Mouse (Mus musculus) lung, adult 18-20 months (tissue): ENCODE measurements at regions not wholly inside any gene's neighbourhood (a gene's known extent, or its start where the extent isn't known, plus 50 kb on each side); places are given as distances from the start of the nearest gene placed in this dataset.
"Not testable (repeated sequence)": the region's sequence is repeated elsewhere in the genome, so short reads cannot be mapped to it uniquely, and the experiment has no call there.

Experiments
- DNase-seq, 2 experiments: peaks; one replicate each; pipeline ENCODE4 v3.0.0; 2022; ENCODE audit warnings: mixed read lengths in 2 of 2

GRCm38 (mm10) chr8:8973769-8974168 lies 283.4 kb upstream of the Arglu1 start:
- no peak for DNase-seq

GRCm38 (mm10) chr8:8973334-8973733 lies 283.0 kb upstream of the Arglu1 start:
- no peak for DNase-seq

- DNase-seq, result no peak
Observed at GRCm38 (mm10) chr8:8970776-8971175, 280.5 kb upstream of the Arglu1 start.

GRCm38 (mm10) chr8:8970346-8970745 lies 280.0 kb upstream of the Arglu1 start:
- no peak for DNase-seq

GRCm38 (mm10) chr8:8969112-8969950 lies 279.0 kb upstream of the Arglu1 start:
- peak; percentile 54 to 74 for DNase-seq

GRCm38 (mm10) chr8:8966658-8967048 lies 276.3 kb upstream of the Arglu1 start:
- no peak for DNase-seq

GRCm38 (mm10) chr8:8965983-8966657 lies 275.8 kb upstream of the Arglu1 start:
- no peak for DNase-seq

GRCm38 (mm10) chr8:8960221-8960620 lies 269.9 kb upstream of the Arglu1 start:
- peak in 1 of 2 experiments; percentile 37 for DNase-seq

GRCm38 (mm10) chr8:8959787-8960093 lies 269.4 kb upstream of the Arglu1 start:
- DNase-seq, result no peak

GRCm38 (mm10) chr8:8959021-8959786 lies 268.9 kb upstream of the Arglu1 start:
- DNase-seq, result no peak

GRCm38 (mm10) chr8:8958140-8958539 lies 267.8 kb upstream of the Arglu1 start:
- DNase-seq, result not testable (repeated sequence)

- DNase-seq, result peak in 1 of 2 experiments; percentile 33
Observed at GRCm38 (mm10) chr8:8952212-8952611, 261.9 kb upstream of the Arglu1 start.

GRCm38 (mm10) chr8:8951186-8951585 lies 260.9 kb upstream of the Arglu1 start:
- no peak for DNase-seq

- no peak for DNase-seq
Observed at GRCm38 (mm10) chr8:8947516-8948161, 257.3 kb upstream of the Arglu1 start.

- DNase-seq, result no peak
Observed at GRCm38 (mm10) chr8:8942991-8943390, 252.7 kb upstream of the Arglu1 start.

- no peak for DNase-seq
Observed at GRCm38 (mm10) chr8:8940899-8941298, 250.6 kb upstream of the Arglu1 start.

GRCm38 (mm10) chr8:8938536-8938935 lies 248.2 kb upstream of the Arglu1 start:
- no peak for DNase-seq

GRCm38 (mm10) chr8:8932466-8932865 lies 242.1 kb upstream of the Arglu1 start:
- no peak for DNase-seq

GRCm38 (mm10) chr8:8931746-8932145 lies 241.4 kb upstream of the Arglu1 start:
- no peak for DNase-seq

- no peak for DNase-seq
Observed at GRCm38 (mm10) chr8:8928074-8928862, 237.9 kb upstream of the Arglu1 start.

GRCm38 (mm10) chr8:8921446-8921845 lies 231.1 kb upstream of the Arglu1 start:
- no peak for DNase-seq
